Mouse (Mus musculus) thymus, postnatal 0 days (tissue): ENCODE data around the gene Atp1a1. TPM values are rescaled to one million over a fixed set of nuclear protein-coding genes. Genes with fewer than 3 reads are reported as not detected.

Experiments
- DNase-seq: peaks from one replicate; pipeline ENCODE4 v3.0.0-alpha.2; 2015; ENCODE audit warnings: low spot score
- polyA plus RNA-seq: library from polyadenylated mRNA; unstranded; fragments of >200 nt; fragmentation: Nextera tagmentation; extraction: Ambion mirVana; gene quantifications from 2 replicates; pipeline ENCODE4 v1.2.1, GENCODE M21; 2015

The Atp1a1 gene
- polyA plus RNA-seq, 1 experiment from 2014 or later: 112 TPM

DNA sequence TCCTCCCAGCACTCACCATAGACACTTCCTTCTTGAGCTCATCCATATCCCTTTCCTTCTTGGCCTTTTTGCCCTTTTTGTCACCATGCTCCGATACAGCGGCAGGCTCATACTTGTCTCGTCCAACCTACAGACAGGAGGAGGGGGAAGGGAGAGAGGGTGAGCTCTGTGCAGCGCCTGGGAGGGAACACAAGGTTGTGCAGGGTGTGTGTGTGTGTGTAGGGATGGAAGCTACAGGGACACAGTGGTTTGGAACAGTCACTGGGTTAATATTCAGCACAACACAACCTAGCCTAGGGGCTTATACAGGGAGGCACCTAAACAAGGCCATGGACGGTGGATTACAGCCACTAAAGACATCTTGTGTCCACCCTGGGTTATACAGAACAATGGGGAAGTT, 9.5 kb downstream of the Atp1a1 start:
- DNase-seq: no peak

DNA sequence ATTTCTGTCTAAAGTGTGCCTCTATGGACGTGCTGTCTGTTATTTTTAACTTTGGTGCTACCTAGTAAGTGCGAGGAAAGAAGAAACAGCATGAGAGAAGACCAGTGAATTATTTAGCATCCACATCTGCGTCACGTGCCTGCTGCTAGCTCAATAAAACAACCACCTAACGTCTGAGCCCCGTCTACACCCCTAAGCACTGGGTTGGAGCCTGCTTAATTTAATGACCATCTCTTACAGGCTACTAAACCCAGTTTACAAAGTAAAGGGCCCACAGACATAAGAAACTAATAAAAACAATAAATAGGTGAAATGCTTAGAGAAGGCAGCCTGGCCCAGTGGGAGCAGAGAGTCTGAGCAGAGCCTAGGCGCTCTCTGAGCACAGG, 11.2 kb downstream of the Atp1a1 start:
- DNase-seq: no peak

DNA sequence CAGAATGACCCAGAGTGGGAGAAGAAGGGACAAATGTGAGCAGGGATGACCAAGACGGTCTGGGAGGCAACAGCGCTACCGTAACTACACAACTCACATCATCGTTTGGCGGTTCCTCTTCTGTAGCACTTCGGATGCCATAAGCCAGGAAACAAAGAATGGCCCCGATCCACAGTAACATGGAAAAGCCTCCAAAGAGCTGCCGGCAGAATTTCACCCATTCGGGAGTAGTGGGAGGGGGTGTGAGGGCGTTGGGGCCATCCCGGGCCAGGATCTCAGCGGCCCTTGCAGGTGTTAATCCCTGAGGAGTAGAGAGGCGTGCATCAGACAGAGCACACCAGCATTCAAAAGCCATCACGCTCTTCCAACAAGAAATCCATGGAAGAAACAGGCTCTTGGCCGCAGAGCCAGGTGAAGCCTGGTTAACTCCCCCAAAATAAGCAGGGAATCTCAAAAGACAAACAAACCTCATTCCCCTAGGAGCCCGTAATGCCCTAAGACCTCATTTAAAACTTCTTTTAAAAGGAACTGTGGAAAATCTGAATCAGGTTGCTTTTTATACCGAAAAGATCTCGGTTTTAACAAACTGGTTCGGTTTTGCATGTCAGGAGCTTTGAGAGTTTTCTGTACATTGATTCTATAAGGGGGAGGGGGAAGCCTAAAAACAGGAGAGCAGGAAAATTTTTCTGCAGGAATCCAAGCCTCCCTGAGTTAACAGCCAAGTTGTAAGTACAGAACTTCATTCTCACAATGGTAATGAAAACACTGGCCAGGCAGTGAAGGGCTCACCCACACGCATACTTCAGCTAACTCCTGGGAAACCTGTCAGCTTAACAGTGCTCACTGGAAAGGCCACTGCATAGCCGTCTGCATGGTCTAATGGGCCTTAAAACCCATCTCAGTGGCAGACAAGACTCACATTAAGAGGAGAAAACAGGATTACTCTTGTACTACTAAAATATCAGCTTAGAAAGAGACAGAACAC, 11.9 kb downstream of the Atp1a1 start:
- no peak for DNase-seq

DNA sequence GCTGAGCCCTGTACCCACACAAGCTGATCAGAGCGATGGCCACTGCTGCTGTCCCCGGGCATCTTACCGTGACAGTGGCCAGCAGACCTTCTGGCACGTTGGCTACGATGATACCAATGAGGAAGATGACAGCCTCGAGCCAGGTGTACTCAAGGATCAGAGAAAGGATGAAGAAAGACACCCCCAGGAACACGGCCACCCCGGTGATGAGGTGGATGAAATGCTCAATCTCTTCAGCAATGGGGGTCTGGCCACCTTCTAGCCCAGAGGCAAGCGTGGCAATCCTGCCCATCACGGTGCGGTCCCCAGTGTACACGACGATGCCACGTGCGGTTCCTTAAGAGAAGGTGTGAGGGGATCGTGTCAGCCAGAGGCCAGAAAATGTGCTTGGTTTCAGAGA, 14.1 kb downstream of the Atp1a1 start:
- DNase-seq: no peak

DNA sequence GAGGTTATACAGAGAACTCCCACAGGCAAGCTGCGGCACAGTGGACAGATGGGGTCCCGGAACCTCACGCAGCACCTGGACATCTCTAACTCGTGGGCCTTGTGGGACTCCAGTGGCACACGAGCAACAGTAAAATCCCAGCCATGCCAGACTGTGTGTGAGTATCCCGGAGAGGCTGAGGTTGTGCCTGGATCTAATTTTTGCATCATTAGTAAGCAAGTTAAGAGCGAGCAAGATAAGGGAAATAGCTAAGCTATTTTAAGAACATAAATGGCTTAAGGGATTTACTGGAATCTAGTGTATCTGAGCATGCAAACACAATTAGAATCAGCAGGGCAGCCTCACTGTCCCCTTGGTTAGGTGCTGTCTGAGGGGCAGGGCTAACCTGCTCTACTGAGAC, 16.2 kb downstream of the Atp1a1 start:
- DNase-seq: no peak

DNA sequence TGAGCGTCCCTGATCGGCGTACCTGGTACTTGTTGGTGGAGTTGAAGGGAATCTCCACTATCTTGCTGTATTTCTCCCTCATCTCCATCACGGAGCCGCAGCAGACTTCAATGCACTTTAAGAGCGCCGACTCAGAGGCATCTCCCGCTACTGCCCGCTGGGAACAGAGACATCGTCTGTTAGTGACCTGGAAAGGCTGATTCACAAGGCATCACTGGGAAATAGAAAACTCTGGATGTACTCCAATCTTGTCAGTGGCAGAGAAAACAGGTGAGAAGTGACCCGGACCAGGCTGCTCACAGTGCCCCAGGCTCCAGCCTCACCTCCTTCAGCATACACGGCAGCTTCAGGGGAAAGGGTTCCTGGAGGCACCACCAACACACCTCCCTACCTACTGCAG, 17.7 kb downstream of the Atp1a1 start:
- no peak for DNase-seq

DNA sequence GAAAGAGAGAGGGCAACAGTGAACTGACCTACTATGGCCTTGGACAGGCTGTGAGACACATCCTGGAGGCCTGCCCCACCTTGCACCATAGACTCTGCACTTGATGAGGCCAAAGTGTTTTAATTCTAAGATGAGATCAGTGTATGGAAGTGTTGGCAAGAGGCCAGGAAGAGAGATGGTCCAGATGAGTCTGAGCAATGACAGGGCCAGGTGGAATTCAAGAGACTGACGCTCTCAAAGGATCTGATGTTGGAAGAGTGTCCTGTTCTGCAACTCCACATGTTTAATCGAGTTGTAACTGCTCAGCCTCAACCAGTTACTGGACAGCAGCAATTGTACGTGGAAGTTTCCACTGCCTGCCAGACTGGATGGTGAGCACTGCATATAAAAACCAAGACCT, 26.4 kb downstream of the Atp1a1 start:
- no peak for DNase-seq

DNA sequence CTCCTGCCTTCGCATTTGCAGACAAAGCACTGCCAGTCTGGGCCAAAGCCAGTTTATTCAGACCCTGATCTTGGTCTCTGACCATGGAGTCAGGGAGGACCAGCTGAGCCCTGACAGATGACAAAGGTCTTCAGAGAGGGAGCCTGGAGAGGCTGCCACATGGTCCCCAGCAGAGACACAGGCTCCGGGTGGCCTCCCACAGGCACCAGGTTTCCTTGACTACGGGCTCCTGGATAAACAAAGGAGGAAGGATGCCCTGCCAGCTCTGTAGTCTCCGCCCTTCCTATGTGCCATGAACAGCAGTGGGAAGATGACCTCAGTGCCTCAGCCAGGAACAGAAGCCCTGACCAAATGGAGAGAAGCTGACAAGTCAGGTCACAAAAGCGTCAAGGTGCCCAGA, 27.1 kb downstream of the Atp1a1 start:
- no peak for DNase-seq

DNA sequence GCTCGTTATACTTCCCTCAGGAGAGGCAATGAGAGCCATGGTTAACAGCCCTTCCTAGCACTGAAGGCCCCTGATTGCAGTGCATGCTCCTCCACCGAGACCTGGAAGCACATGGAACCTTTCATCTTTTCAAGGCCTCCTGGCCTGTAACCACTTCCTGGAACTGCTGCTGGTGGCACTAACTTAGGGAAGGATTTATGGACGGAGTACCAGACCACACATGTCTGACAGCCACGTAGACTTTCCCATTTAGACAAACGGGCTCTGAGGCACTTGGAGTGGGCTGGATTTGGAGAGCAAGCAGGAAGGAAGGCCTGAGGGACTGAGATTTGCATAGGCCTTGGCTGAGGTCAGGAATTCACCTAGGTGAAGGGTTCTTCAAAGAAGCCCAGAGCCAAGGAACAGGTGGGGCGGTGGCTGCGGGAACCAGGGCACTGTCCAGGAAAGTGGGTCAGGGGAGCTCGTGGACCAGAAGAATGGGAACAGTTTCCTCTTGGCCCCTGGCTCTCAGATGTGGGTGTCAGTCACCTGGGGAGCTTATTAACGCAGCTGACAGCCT, 28.9 kb downstream of the Atp1a1 start:
- DNase-seq: no peak

DNA sequence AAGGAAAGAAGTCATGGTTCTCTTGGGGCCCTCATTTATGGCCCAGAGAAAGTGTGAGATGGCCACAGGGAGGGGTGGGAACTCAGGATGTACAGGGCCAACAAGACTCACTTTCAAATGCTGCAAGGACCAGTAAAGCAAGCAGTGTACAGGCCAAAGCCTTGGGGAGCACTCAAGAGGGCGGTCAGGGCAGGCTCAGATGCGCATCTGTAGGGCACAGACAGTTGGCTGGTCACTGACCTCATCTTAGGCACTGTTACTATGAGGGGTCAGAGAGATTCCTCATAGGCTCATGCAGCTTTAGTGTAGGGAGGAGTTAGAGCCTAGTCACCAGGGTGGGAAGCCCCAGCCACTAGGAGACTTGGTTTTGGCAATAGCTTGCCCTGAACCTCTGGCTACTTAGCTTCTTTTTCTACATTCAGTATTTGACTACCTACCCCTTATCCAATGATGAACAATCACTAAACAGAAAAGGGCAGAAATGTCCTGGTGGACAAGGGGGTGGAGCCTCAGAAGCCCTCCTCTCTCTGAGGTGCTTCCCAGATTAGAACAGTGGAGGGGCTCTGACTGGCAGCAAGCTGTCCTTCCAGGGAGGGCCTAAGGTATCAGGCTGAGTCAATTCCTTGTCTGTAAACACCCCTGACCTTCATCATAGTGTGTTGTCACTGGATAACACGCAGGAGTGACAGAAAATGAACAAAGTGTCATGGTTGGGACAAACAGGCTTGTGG, 29.9 kb downstream of the Atp1a1 start:
- no peak for DNase-seq

DNA sequence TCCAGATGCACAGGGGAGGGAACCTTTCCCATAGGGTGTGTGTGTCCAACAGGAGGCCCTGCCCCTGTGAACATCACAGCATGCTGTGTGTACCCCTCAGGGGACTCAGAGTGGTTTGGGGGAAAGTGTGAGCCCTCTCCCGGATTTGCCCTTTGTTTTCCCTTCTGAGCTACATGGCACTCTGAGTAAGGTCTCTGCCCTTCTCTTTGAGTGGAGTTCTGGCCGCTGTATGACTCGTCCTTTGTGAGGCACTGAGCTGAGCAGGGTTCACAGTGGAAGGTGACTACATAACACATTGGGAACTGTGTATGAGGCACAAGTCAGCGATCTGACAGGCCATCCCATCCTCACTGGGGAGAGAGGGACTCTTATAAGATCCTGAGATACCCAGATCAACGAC, 31.5 kb downstream of the Atp1a1 start:
- no peak for DNase-seq

DNA sequence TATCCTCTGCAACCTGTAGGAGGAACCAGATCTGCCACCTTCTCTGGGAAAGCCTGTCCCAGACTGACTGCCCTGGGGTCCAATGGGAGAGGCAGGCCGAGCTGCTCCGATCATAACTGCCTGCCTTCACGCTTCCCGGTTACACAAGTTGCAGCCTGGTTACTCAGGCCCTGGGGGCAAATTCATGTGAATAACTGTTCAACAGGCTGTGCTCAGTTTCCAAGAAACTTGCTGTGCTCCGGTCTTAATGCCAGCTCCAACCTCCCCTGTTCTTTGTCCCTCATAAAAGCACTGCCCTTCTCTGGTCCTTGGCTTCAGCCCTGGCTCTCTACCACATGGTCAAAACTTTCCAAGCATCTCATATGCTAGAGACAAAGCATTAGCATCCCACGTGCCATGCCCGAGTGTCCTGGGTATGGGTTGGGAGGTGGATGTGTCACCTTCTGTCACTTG, 32.3 kb downstream of the Atp1a1 start:
- no peak for DNase-seq

DNA sequence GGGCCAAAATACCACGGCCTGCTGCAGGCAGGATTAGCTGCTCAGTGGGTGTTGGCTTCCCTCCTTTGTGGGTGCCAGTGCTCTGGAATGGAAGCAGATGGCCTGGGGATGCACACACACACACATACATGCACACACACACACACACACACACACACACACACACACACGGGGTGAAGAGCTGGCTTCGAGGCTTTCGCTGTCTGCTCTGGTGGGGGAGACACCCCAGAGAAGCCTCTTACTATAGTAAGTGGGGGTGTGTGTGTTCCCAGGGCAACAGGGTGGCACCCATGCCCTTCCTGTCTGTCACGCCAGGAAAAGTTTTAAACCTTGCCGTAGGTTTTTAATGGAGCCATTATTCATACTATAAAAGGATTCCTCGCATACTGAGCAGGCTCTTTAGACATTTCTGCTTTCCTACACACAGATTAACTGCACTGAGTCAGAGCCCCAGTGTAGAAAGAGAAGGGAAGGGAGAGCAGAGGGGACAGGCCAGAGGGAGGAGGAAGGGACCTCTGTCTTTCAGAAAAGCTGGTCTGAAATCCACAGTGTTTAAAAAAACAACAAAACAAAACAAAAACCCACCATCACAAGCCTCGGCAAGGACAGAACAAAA, 32.9 kb downstream of the Atp1a1 start:
- DNase-seq: no peak

DNA sequence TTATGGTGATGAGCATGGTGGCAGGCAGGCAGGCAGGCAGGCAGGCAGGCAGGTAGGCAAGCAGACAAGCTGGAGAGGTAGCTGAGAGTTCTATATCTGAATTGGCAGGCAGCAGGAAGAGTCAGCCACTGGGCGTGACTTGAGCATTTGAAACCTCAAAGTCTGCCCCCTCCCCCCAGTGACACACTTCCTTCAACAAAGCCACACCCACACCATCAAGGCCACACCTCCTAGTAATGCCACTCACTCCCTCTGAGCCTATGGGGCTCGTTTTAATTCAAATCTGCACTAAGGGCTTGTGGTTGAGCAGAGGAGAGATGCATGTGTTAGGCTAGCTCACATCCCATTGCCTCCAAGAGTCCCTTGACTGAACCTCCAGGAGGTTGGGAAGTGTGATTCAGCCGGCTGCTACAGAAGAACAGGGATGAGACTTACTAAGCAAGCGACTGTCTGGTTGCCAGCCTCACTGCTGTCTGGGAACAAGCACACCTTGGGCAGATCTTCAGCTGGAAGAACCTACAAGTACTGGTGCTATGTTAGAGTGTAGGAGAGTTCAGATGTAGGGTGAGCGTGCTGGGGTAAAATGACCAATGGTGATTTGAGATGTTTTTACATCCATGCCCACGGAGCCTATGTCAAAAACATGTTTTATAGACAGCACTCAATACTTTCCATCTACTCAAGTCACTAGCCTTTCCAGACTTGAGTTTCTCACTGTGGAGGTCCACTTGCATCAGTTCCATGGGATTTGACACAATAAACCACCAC, 33.6 kb downstream of the Atp1a1 start:
- no peak for DNase-seq

DNA sequence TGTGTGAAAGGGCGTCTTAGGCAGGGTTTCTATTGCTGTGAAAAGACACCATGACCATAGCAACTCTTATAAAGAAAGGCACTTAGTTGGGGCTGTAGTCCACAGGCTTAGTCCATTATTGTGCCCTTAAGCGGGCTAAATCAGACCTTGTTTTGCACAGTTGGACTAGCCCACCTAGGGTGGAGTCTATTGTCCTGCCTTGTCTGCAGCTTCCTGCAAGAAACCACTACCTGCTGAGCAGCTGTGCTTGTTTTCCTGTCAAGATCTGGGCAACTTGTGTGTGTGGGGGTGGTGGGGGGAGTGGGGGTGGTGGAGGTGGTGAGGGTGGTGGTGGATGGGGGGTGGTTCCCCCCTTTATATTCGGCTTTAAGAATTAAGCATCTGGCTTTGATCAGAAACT, 34.2 kb downstream of the Atp1a1 start:
- DNase-seq: no peak

DNA sequence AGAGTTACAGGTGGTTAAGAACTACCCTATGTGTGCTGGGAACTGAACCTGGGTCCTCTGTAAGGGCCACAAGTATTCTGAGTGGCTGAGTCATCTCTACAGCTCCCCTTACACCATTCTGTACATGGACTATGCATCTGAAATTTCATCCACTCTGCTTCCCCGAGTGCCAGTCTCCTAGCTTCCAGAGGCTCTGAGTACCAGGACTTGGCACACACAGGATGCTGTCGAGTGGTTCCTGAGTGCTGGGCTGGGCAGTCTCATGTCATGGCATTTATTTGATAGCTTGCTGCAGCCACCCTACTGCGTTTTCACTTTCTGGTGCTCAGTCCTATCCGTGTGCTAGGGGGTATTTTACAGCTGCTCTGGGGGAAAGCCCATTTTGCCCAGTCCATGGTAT, 35.9 kb downstream of the Atp1a1 start:
- no peak for DNase-seq

DNA sequence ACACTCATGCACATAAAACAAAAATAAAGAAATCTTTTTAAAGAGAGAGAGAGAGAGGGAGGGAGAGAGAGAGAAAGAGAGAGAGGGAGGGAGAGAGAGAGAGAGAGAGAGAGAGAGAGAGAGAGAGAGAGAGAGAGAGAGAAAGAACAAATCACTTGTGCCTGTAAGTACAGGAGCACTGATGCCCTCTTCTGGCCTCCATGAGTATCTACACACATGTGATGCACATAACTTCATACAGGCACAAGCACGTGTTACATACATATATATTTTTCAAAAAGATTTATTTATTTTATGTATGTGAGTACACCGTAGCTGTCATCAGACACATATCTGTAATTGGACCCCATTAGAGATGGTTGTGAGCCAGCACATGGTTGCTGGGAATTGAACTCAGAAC, 40.5 kb downstream of the Atp1a1 start:
- no peak for DNase-seq

DNA sequence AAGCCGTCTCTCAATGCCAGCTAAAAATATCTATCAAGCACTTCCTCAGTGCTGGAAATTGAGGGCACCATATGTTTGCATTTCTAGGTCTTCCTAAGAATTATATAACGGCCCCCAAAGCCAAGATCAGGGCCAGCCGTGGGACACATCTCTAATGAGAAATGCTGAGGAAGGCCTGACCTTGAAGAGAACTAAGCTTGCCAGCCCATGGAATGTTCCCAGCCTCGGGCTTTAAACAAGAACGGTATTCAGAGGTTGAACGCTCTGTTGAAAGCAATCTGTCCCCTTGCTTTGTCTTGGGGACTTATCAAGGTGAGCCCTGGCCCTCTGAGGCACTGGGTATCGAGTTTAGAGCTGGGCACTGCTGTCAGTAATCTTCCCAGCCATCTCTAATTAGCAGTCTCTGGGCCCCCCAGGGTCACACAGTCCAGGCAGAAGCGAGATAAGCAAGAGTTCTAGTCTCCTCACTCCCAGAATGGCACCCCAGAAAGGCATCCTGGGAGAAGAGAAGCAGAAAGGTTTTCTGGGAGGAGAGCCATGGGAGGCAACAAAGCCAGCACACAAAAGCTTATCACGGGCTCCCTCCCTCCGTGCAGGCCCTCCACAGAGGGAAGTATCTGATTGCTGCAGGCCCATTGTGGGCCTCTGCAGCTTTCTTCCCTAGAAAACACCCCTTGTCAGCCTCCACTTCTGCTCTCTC, 41.8 kb downstream of the Atp1a1 start:
- DNase-seq: no peak

DNA sequence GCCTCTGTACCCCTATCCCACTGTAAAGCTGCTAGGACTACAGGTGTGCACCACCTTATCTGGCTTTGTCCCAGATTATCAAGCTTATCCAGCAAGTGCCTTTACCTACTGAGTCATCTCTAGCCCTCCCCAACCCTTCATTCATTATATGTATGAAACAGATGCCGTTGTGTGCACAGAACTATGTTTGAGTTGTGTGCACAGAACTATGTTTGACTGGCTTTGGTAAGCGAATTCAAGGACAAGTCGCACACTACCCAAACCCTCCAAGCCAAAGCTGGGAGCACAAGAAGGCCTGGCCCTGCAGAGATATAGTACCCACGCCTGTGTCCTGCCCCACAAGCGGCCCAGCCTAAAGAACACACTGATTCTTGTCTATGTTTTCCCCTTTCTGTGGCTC, 42.5 kb downstream of the Atp1a1 start:
- no peak for DNase-seq

DNA sequence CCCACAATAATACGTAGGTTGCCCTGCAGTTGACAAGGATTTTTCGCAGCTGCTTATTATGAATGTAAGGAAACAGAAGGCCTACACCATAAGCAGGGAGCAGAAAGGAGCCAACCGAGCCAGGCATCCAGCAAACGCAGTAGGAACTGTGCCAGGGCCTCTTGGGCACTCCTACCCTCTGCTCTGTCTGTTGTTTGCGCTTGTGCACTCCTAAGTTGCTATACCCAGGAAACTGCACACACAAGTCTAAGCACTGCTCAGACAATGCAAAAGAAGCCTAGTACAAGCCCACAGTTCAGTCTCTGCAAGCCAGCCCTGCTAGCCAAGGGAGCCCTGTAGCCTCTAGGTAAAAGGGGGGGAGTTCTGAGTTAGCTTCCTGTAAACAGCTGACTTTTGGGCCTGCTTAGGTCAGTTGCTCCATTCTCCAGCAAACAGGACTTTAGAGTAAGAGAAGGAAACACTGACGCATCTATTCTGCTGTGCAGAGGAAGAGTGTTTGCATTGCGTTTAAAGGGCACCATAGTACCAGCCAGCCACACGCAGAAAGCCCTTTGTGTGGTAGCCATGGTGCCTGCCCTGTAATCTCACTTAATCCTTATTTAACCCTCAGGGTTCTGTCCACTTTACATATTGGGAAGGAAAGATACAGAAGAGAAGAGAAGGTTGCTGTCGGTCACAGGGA, 43.5 kb downstream of the Atp1a1 start:
- DNase-seq: no peak
